Mouse (Mus musculus) megakaryocyte, embryonic 14.5 days (primary cell): ENCODE measurements around the gene Trim44.

Experiments used
- FLI1 ChIP-seq: IDR thresholded peaks from 2 replicates; pipeline ENCODE4 v1.6.1; 2012; ENCODE audit warnings: low read length, inconsistent platforms, mixed read lengths
- GATA1 ChIP-seq: IDR thresholded peaks from 3 replicates; pipeline ENCODE4 v1.6.1; 2012; ENCODE audit warnings: mixed read lengths, low read length, inconsistent platforms, borderline replicate concordance

- TF ChIP-seq GATA1, result no peak
- TF ChIP-seq FLI1, result no peak
These were observed 5.1 kb upstream of the Trim44 start for GRCm38 (mm10) chr2:102412738-102413137.
